Mouse (Mus musculus) adrenal gland, postnatal 36 days (tissue): ENCODE measurements at regions not wholly inside any gene's neighbourhood (a gene's known extent, or its start where the extent isn't known, plus 50 kb on each side); places are given as distances from the start of the nearest gene placed in this dataset.
A peak's percentile ranks its signal among the peaks of the same experiment; 100 is the strongest.
"Not testable (repeated sequence)": the region's sequence is repeated elsewhere in the genome, so short reads cannot be mapped to it uniquely, and the experiment has no call there.

Experiments used
- DNase-seq, 2 experiments: peaks; one replicate each; pipeline ENCODE4 v3.0.0; 2021; ENCODE audit warnings: mixed read lengths in 1 of 2

- no peak for DNase-seq
Measured at GRCm38 (mm10) chr5:134046086-134046485, 53.4 kb upstream of the Castor2 start.

DNA sequence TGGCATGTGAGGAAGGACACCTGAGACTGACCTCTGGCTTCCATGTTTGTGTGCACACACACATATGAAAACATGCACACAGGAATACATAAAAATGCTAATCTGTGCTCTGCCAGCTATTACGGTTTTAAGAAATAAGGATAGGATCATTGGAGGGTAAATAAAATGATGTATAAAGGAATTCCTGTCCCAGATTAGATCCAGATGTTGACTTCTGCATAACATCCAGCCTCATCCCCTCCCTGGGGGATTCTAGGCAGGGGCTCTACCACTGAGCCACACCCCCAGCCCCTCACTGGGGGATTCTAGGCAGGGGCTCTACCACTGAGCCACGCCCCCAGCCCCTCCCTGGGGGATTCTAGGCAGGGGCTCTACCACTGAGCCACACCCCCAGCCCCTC, 56.6 kb upstream of the Castor2 start:
- DNase-seq = not testable (repeated sequence)

- DNase-seq = no peak
Measured at GRCm38 (mm10) chr5:134027316-134027966, 72.1 kb upstream of the Castor2 start.

GRCm38 (mm10) chr5:134019651-134020432, 79.7 kb upstream of the Castor2 start:
- no peak for DNase-seq

DNA sequence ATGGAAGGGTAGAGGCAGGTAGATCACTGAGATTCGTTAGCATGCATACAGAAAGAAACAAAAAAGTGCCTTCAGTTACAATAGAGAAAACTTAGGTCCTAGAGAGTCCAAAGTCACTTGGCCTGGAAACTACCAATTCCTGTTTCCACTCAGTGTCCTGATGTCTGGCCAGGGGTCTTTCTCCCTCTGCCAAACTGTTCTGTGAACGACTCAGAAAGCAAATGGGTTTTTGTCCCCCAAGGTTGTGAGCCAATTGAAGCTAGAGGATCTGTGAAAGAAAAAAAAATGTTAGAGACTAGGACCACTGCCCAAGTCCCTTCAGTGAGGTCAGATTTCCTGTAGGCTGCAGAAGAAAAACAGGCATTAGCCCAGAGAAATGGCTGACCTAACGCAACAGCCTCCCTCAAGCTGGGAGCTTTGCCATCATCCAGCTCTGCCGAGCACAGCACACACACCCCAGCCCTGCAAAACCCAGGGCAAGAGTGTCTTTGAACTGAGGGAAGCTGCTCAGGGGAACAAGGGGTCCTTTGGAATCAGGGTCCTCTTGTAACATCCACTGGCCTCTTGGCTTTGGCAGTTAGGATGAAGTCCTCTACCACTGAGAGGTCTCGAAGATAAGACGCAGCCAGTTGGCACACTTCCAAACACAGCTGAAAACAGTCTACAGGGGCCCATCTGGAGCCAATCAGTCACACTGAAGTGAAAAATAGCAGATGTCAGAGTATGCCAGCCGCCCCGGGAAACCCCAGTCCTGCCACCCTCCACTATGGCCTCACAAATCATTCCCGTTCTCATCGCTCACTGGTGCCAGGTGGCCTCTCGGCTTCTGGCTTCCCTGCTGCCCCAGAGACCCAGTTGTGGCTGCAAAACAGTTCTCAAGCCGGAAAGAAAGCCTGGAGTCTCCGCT, 85.0 kb upstream of the Castor2 start:
- peak; percentile 47 to 70 for DNase-seq

GRCm38 (mm10) chr5:134013206-134013605, 86.3 kb upstream of the Castor2 start:
- no peak for DNase-seq

- no peak for DNase-seq
Measured at GRCm38 (mm10) chr5:134009843-134010242, 89.7 kb upstream of the Castor2 start.

GRCm38 (mm10) chr5:134007127-134007771, 92.3 kb upstream of the Castor2 start:
- peak in 1 of 2 experiments; percentile 3 for DNase-seq

- DNase-seq = peak; percentile 81
Measured at GRCm38 (mm10) chr5:134006470-134007126, 92.9 kb upstream of the Castor2 start.

DNA sequence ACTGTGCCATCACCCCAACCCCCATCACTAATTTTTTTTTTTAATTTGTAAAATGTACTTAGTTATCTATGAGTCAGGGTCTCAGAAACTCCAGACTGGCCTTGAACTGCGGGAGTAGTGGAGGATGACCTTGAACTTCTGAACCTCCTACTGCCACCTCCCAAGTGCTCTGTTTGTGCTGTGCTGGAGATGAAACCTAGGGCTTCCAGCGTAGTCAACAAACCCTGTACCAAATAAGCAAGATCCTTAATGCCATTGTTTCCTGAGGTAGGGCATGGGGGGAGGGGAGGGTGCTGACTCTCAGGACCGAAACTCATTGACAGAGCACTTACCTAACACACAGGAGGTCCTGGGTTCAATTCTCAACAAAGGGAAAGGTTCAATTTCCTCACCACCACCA, 93.5 kb upstream of the Castor2 start:
- peak in 1 of 2 experiments; percentile 3 for DNase-seq

DNA sequence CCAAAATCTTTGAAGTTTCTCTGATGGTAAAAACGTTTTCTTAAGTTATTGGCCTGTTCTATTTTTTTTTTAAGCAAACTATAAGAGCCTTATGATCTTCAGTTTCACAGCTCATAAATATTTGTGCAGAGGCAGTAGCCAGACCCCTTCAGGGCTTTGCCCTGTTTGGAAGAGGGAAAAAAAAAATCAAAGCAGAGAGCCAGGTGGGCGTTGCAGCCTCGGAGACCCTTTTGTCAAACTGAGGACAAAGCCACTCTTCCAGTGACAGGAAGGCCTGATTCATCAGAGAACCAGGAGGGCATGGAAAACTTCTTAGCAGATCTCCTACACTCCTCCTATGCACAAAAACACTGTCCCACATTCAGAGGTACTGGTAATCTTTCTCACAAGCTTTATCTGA, 99.4 kb upstream of the Castor2 start:
- DNase-seq = no peak

- no peak for DNase-seq
Measured at GRCm38 (mm10) chr5:133999698-134000097, 99.8 kb upstream of the Castor2 start.

- DNase-seq = no peak
Measured at GRCm38 (mm10) chr5:133991994-133992393, 107.5 kb upstream of the Castor2 start.

GRCm38 (mm10) chr5:133991556-133991955, 108.0 kb upstream of the Castor2 start:
- DNase-seq = peak in 1 of 2 experiments; percentile 7

DNA sequence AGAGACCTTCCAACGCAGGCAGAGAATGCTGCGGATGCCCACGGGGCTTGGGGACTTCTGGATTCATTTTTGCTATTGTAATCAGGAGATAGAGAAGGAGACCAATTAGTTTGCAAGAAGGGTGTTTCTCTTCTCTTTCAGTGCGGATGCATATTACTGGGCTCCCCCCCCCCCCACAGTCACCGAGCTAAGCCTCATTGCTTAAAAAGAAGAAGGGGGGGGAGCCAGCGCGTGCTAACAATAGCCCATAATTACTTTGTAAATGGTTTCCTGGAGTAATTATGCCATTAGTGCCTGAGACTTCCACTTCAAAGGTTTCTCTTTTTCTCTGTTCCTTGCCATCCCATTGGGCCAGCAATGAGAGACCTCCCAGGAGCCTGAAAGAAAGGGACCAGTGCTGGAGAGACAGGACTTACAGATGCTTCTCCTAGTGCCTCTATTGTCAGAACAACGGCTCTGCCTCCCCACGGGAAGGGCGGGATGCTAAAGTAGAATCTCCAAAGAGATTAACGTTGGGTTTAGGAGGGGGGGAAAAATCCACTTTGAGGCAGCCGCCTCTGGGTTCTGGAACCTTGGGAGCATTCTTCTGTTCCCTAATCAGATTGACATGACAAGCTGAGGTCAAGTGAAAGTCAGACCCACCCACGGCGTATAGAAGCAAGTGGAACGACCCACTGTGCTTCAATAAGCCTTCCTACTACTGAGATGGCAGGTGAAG, 116.1 kb upstream of the Castor2 start:
- no peak for DNase-seq

GRCm38 (mm10) chr5:133970421-133970914, 129.0 kb upstream of the Castor2 start:
- no peak for DNase-seq

DNA sequence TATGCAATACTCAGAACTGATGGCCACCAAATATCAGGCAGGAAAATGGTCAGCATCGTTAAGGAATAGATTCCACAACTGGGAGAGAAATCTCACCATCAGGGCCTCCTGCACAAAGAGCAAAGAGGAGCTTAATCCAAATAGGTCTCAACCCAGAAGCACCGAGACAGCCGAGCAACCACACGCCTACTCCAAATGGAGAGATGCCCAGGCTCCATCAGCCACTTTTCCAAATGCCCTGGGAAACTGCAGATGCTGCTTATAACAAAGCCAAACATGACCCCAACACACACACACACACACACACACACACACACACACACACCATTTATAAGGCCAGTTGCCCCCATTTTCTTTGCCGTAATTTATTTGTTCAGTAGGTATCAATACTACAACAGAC, 136.2 kb upstream of the Castor2 start:
- no peak for DNase-seq

- DNase-seq = no peak
Measured at GRCm38 (mm10) chr5:133940841-133941240, 158.7 kb upstream of the Castor2 start.

DNA sequence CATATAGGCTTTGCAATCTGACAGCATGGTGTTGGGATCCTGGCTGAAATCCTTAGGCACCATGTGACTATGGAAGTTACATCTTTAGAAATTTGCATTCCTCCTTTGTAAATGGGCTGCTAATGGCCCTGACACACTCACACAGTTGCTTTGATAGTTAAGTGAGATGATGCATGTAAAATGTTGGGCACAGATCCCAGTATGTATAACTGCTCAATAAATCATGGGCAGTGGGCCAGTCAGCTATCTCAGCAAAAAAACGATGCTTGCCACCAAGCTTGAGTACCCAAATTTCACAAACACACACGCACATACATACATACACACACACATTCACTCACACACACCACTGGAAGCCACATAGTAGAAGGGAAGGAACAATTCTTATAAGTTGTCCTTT, 159.5 kb upstream of the Castor2 start:
- no peak for DNase-seq
